Mouse (Mus musculus) myocyte (in vitro differentiated cells): Measurements from ENCODE around the gene Gm47959. TPM values are rescaled to one million over a fixed set of nuclear protein-coding genes. Genes with fewer than 3 reads are reported as not detected.

Source experiments
- H3K27me3 ChIP-seq: one replicate; pipeline ENCODE4 v1.6.1; 2011; ENCODE audit not compliant: control insufficient read depth, insufficient read depth, insufficient read length
- H3K36me3 ChIP-seq: one replicate; pipeline ENCODE4 v1.6.1; 2011; ENCODE audit not compliant: control insufficient read depth, insufficient read depth
- H3K4me2 ChIP-seq: one replicate; pipeline ENCODE4 v1.6.1; 2011; ENCODE audit warnings: low read depth, control low read depth
- H3K4me3 ChIP-seq: one replicate; pipeline ENCODE4 v1.5.1; 2011; ENCODE audit warnings: mild to moderate bottlenecking, control low read depth, moderate library complexity
- H3K79me2 ChIP-seq: one replicate; pipeline ENCODE4 v1.6.1; 2011; ENCODE audit not compliant: control insufficient read depth, insufficient read depth
- H3ac ChIP-seq: one replicate; pipeline ENCODE4 v1.6.1; 2011; ENCODE audit not compliant: control insufficient read depth, insufficient read length
- CEBPB ChIP-seq: IDR thresholded peaks from 2 replicates; pipeline ENCODE4 v1.6.1; 2011; ENCODE audit warnings: mild to moderate bottlenecking, moderate library complexity; ENCODE audit not compliant: poor library complexity, insufficient read depth, severe bottlenecking
- E2F4 ChIP-seq: IDR thresholded peaks from one replicate; pipeline ENCODE4 v1.6.1; 2011; ENCODE audit warnings: mild to moderate bottlenecking, control low read depth, moderate library complexity; ENCODE audit not compliant: insufficient read depth
- MAX ChIP-seq: IDR thresholded peaks from one replicate; pipeline ENCODE4 v1.6.1; 2011; ENCODE audit warnings: low read depth, mild to moderate bottlenecking, control low read depth
- MYOD1 ChIP-seq, 3 experiments: IDR thresholded peaks; one replicate each; pipeline ENCODE4 v1.6.1; 2011; ENCODE audit warnings: control low read depth in 2 of 3, low read depth in 2 of 3, mild to moderate bottlenecking in 2 of 3, moderate library complexity in 1 of 3; ENCODE audit not compliant: insufficient read length in 2 of 3, control insufficient read depth in 1 of 3
- MYOG ChIP-seq, 3 experiments: IDR thresholded peaks; one replicate each; pipeline ENCODE4 v1.6.1; 2011; ENCODE audit warnings: control low read depth in 2 of 3, low read depth in 2 of 3, mild to moderate bottlenecking in 2 of 3; ENCODE audit not compliant: insufficient read length in 2 of 3, control insufficient read depth in 1 of 3, insufficient read depth in 1 of 3
- POLR2A ChIP-seq: IDR thresholded peaks from one replicate; pipeline ENCODE4 v1.6.1; 2011; ENCODE audit warnings: low read depth, mild to moderate bottlenecking, control low read depth, moderate library complexity; ENCODE audit not compliant: insufficient read length
- POLR2AphosphoS2 ChIP-seq: IDR thresholded peaks from one replicate; pipeline ENCODE4 v1.6.1; 2011; ENCODE audit warnings: low read depth, control low read depth; ENCODE audit not compliant: insufficient read length
- REST ChIP-seq: IDR thresholded peaks from one replicate; pipeline ENCODE4 v1.6.1; 2011; ENCODE audit warnings: mild to moderate bottlenecking, control low read depth, moderate library complexity; ENCODE audit not compliant: insufficient read depth, insufficient read length
- SRF ChIP-seq: IDR thresholded peaks from one replicate; pipeline ENCODE4 v1.6.1; 2011; ENCODE audit warnings: low read depth; ENCODE audit not compliant: control insufficient read depth, insufficient read length
- TCF12 ChIP-seq: IDR thresholded peaks from one replicate; pipeline ENCODE4 v1.6.1; 2011; ENCODE audit warnings: mild to moderate bottlenecking, control low read depth; ENCODE audit not compliant: poor library complexity, insufficient read depth, severe bottlenecking
- TCF3 ChIP-seq: IDR thresholded peaks from one replicate; pipeline ENCODE4 v1.6.1; 2011; ENCODE audit warnings: low read depth, control low read depth; ENCODE audit not compliant: insufficient read length
- USF1 ChIP-seq: IDR thresholded peaks from one replicate; pipeline ENCODE4 v1.6.1; 2011; ENCODE audit warnings: low read depth, mild to moderate bottlenecking, control low read depth, moderate library complexity
- polyA plus RNA-seq: library from polyadenylated mRNA; unstranded; fragments of >200 nt; fragmentation: generic; extraction: Trizol; gene quantifications from one replicate; pipeline ENCODE4 v1.2.1, GENCODE M21; 2012; ENCODE audit warnings: missing spikeins

Gene Gm47959
- polyA plus RNA-seq, 1 experiment = not detected

DNA sequence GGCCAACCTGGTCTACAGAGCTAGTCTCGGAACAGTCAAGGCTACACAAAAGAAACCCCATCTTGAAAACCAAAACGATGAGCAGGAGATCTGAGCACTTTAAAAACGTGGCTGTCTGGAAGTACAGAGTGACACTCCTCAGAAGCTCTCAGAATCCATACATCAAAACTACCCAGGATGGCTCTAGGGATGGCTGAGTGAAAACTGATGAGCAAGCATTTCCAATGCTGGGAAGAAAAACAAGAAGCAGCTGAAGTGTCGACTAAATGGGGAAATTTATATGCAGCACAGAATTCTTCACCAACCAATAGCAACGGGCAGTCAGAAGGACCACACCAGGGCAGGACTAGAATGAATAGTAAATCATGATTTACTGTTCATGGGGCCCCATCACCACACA is 34.2 kb downstream of the Gm47959 start:
- H3K27me3 ChIP-seq = peaks cover 5% of the 10 kb centered on the region
- no peak overlapping the region for H3K4me2 ChIP-seq
- TF ChIP-seq REST = no peak
- no peak for TF ChIP-seq MYOG (IDR thresholded peaks at IDR 0.05; ENCODE audit: control insufficient read depth in 1 of 3, insufficient read depth in 1 of 3, insufficient read length in 2 of 3, low read depth in 2 of 3)
- no peak for TF ChIP-seq MAX
- no peak for TF ChIP-seq USF1
- TF ChIP-seq TCF12 = no peak
- TF ChIP-seq CEBPB = no peak
- no peak for TF ChIP-seq TCF3
- TF ChIP-seq POLR2AphosphoS2 = no peak
- no peak for TF ChIP-seq MYOD1 (IDR thresholded peaks at IDR 0.05; ENCODE audit: control insufficient read depth in 1 of 3, insufficient read length in 2 of 3, low read depth in 2 of 3)
- TF ChIP-seq SRF = no peak
- no peak for TF ChIP-seq E2F4
- no peak for TF ChIP-seq POLR2A
- no peaks in the 10 kb centered on the region for H3K79me2 ChIP-seq
- H3ac ChIP-seq = no peak overlapping the region
- no peak overlapping the region for H3K4me3 ChIP-seq
- no peaks in the 10 kb centered on the region for H3K36me3 ChIP-seq

DNA sequence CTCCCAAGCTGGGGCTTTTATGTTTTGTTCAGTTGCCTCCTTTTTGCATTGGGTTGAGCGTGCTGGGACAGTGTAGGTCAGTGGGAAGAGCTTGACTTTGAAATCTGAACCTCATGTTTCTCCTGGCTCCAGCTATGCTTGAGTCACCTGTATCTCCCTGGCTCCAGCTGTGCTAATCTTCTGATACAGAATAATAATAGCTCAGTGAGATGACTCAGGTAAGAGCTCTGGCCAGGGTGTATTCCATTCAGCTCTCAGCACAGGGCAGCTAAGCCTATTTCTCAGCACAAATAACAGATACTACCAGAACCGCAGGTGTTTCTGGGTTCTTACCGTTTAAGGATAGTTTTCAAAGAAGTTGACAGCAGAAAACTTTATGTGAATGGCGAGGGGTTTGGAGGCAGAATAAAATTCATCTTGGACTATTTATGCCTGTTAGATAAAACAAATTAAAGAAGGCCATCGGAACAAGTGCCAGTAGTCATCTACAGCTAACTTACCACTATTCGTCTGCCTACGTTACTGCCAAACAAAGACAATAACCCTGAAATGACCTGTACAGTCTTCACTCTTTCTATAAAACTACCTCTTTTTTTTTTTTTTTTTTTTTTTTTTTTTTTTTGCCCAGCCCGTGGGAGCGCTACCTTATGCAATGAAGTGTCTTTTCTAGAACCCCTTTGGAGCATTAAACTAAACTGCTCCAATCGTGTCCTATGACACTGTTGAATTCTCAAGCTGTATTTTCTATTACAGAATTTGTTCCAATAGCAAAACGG is 36.7 kb downstream of the Gm47959 start:
- Histone ChIP-seq H3ac (no peak overlapping the region), H3K79me2 (no peaks in the 10 kb centered on the region), H3K27me3 (peaks cover 6% of the 10 kb centered on the region), H3K4me2 (no peak overlapping the region), H3K4me3 (no peak overlapping the region), H3K36me3 (no peaks in the 10 kb centered on the region)
- TF ChIP-seq E2F4 (no peak), REST (no peak), POLR2A (no peak), CEBPB (no peak), MYOD1 (IDR thresholded peaks at IDR 0.05; ENCODE audit: control insufficient read depth in 1 of 3, insufficient read length in 2 of 3, low read depth in 2 of 3) (no peak), SRF (no peak), MAX (no peak), USF1 (no peak), TCF3 (no peak), POLR2AphosphoS2 (no peak), TCF12 (no peak), MYOG (IDR thresholded peaks at IDR 0.05; ENCODE audit: control insufficient read depth in 1 of 3, insufficient read depth in 1 of 3, insufficient read length in 2 of 3, low read depth in 2 of 3) (no peak)

DNA sequence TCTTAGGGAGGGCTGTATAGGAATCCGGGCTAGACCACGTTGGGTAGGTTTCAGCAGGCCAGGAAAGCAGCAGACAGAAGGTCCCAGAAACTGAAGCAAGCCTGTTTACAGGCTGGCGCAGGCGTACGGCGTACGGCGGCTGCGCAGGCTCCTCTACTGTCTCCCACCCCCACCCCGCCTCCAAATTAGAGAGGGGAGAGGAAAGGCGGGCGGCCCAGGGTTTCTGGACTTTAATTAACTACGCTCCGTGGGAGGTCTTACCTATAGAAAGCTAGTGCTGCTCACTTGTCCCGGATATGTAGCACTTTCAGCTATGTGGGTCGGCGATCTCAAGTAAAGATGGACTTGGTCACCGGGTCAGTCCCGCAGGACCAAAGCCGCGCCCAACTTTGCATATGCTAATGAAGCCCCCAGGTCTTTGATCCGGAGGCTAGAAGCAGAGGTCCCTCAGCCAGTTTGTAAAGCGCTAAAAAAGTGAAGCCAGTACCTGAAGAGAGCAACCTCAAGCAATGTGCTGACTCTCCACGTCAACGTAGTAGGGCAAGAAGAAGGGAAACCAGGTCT is 37.8 kb downstream of the Gm47959 start, which contains the start of gene Slc19a3:
Gene Slc19a3 (minus strand): TSS at position 340 of the 564 bp plus-strand sequence.
- Histone ChIP-seq H3K79me2 (no peaks in the 10 kb centered on the region), H3K27me3 (peaks cover 10% of the 10 kb centered on the region), H3K4me2 (peak within 1 kb of the TSS; percentile 7), H3K4me3 (no peak within 1 kb of the TSS), H3ac (no peak within 1 kb of the TSS), H3K36me3 (no peaks in the 10 kb centered on the region)
- TF ChIP-seq MYOD1 (IDR thresholded peaks at IDR 0.05; ENCODE audit: control insufficient read depth in 1 of 3, insufficient read length in 2 of 3, low read depth in 2 of 3) = no peak
- no peak for TF ChIP-seq TCF12
- TF ChIP-seq REST = no peak
- no peak for TF ChIP-seq MAX
- no peak for TF ChIP-seq E2F4
- TF ChIP-seq SRF = no peak
- TF ChIP-seq POLR2A = no peak

DNA sequence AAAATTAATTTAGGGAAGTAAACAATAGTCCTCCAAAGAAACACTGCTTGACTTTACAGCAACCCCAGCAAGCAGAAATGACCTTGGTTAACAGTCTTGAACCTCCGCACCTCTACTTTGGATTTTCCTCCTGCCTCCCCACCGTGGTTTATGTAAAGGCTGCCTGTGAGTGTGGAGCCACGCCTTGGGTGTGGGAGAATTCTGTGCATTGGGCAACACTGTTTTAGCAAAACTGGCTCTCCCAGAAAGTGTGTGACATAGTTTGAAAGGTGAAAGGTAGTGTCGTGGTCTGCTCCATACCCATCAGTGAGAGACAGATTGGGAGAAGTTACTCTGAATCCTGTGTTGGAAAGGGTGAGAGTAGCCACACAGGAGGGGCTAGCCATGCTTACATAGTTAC is 38.7 kb downstream of the Gm47959 start:
- H3K27me3 ChIP-seq = peaks cover 10% of the 10 kb centered on the region
- no peak for TF ChIP-seq TCF12
- TF ChIP-seq POLR2AphosphoS2 = no peak
- TF ChIP-seq CEBPB = no peak
- no peak for TF ChIP-seq SRF
- no peaks in the 10 kb centered on the region for H3K79me2 ChIP-seq
- no peaks in the 10 kb centered on the region for H3K36me3 ChIP-seq
- no peak overlapping the region for H3K4me3 ChIP-seq
- no peak overlapping the region for H3K4me2 ChIP-seq
- no peak overlapping the region for H3ac ChIP-seq

DNA sequence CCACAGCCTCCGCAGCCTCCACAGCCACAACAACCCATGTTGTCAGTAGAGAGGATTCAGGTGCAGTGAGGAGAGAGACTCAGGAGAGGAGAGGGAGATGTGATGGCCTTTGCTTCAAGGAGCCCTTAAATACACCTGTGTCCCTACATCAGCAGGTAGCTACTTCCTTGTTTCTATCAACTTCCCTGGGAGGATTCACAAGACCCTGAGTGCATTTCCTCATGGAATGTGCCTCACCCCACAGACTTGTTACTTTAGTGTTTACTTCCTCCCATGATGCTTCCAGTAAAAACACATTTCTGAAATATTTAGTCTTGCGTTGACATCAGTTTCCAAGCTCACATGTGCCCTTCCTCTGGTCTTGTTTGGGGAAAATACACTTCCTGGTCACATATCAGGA is 42.0 kb downstream of the Gm47959 start, which contains the start of gene Krtap28-10:
Gene Krtap28-10 (minus strand): TSS at position 101 of the 400 bp plus-strand sequence.
- no peaks in the 10 kb centered on the region for H3K79me2 ChIP-seq
- peaks cover 10% of the 10 kb centered on the region for H3K27me3 ChIP-seq
- H3K4me3 ChIP-seq = no peak within 1 kb of the TSS
- no peak within 1 kb of the TSS for H3ac ChIP-seq
- TF ChIP-seq MAX (no peak), E2F4 (no peak), REST (no peak), TCF3 (no peak), USF1 (no peak), MYOD1 (IDR thresholded peaks at IDR 0.05; ENCODE audit: control insufficient read depth in 1 of 3, insufficient read length in 2 of 3, low read depth in 2 of 3) (no peak), SRF (no peak), TCF12 (no peak), POLR2A (no peak), CEBPB (no peak), MYOG (IDR thresholded peaks at IDR 0.05; ENCODE audit: control insufficient read depth in 1 of 3, insufficient read depth in 1 of 3, insufficient read length in 2 of 3, low read depth in 2 of 3) (no peak), POLR2AphosphoS2 (no peak)
- H3K36me3 ChIP-seq = no peaks in the 10 kb centered on the region
- H3K4me2 ChIP-seq = no peak within 1 kb of the TSS
